Mouse (Mus musculus): ENCODE data around the gene Ppp3r1. TPM values are rescaled to one million over a fixed set of nuclear protein-coding genes. Genes with fewer than 3 reads are reported as not detected.

The Ppp3r1 gene
- total and polyA plus RNA-seq, 2 experiments from 2014 or later, result 37.2 to 78.5 TPM

GRCm38 (mm10) chr11:17248715-17249114 is 89.7 kb downstream of the Ppp3r1 start:
- no peaks in the 10 kb centered on the region for H3K27me3 ChIP-seq (ENCODE audit: control insufficient read depth, insufficient read depth, low read length)
- no peak for ATAC-seq (ENCODE audit: insufficient read depth, low read depth)
- no peak for DNase-seq (ENCODE audit: low spot score)
- no peak overlapping the region for H3K4me3 ChIP-seq (ENCODE audit: low read depth, low read length)
- H3K4me2 ChIP-seq (ENCODE audit: low read depth, low read length), result no peak overlapping the region
- H3K9ac ChIP-seq (replicated peaks; ENCODE audit: low read depth, low read length), result no peak overlapping the region
- no peaks in the 10 kb centered on the region for H3K4me1 ChIP-seq (ENCODE audit: control insufficient read depth, insufficient read depth)
- TF ChIP-seq EP300 (IDR thresholded peaks at IDR 0.05; ENCODE audit: low read depth), result no peak
- no peak for TF ChIP-seq CTCF (IDR thresholded peaks at IDR 0.05; ENCODE audit: low read depth)
- no peak overlapping the region for H3K27ac ChIP-seq (ENCODE audit: low read depth)
- H3K9me3 ChIP-seq (replicated peaks; ENCODE audit: control insufficient read depth, low read length), result no peaks in the 10 kb centered on the region
- no peaks in the 10 kb centered on the region for H3K36me3 ChIP-seq (replicated peaks; ENCODE audit: control insufficient read depth, insufficient read depth, low read length)

Other genes with a start within 250 kb of the Ppp3r1 start
- 2.7 TPM in 1 of 2 replicates, not detected in the other for gene Fbxo48, start 207.9 kb upstream of the Ppp3r1 start, total RNA-seq (2014; rRNA removed; ENCODE audit: low replicate concordance)
- 0.27 and 0.48 TPM in 2 replicates for gene Fbxo48, start 207.9 kb upstream of the Ppp3r1 start, polyA plus RNA-seq (2015; fragmentation: Nextera tagmentation; extraction: Ambion mirVana)
- gene Cnrip1, start 107.7 kb upstream of the Ppp3r1 start, total RNA-seq (2014; rRNA removed; ENCODE audit: low replicate concordance), result 2.4 and 4.9 TPM in 2 replicates
- gene Cnrip1, start 107.7 kb upstream of the Ppp3r1 start, polyA plus RNA-seq (2015; fragmentation: Nextera tagmentation; extraction: Ambion mirVana), result 9.0 and 9.2 TPM in 2 replicates
- gene Plek, start 106.9 kb upstream of the Ppp3r1 start, total RNA-seq (2014; rRNA removed; ENCODE audit: low replicate concordance), result 1.6 and 2.6 TPM in 2 replicates
- gene Plek, start 106.9 kb upstream of the Ppp3r1 start, polyA plus RNA-seq (2015; fragmentation: Nextera tagmentation; extraction: Ambion mirVana), result 1.3 and 1.5 TPM in 2 replicates
- gene Wdr92, start 22.8 kb downstream of the Ppp3r1 start, total RNA-seq (2014; rRNA removed; ENCODE audit: low replicate concordance), result 8.7 and 11.4 TPM in 2 replicates
- gene Wdr92, start 22.8 kb downstream of the Ppp3r1 start, polyA plus RNA-seq (2015; fragmentation: Nextera tagmentation; extraction: Ambion mirVana), result 15.0 and 16.9 TPM in 2 replicates
- gene Pno1, start 52.3 kb downstream of the Ppp3r1 start, total RNA-seq (2014; rRNA removed; ENCODE audit: low replicate concordance), result 9.7 and 24.5 TPM in 2 replicates
- 49.8 and 54.3 TPM in 2 replicates for gene Pno1, start 52.3 kb downstream of the Ppp3r1 start, polyA plus RNA-seq (2015; fragmentation: Nextera tagmentation; extraction: Ambion mirVana)
- 24.7 and 28.1 TPM in 2 replicates for gene C1d, start 98.3 kb downstream of the Ppp3r1 start, total RNA-seq (2014; rRNA removed; ENCODE audit: low replicate concordance)
- gene C1d, start 98.3 kb downstream of the Ppp3r1 start, polyA plus RNA-seq (2015; fragmentation: Nextera tagmentation; extraction: Ambion mirVana), result 82.4 and 83.6 TPM in 2 replicates